Mouse (Mus musculus) lung, postnatal 36 days (tissue): ENCODE measurements around the gene Bpifb5.
"Not testable (repeated sequence)": the region's sequence is repeated elsewhere in the genome, so short reads cannot be mapped to it uniquely, and the experiment has no call there.

Source experiments
- DNase-seq: peaks from one replicate; pipeline ENCODE4 v3.0.0; 2022; ENCODE audit warnings: mixed read lengths

Bpifb5 gene

GRCm38 (mm10) chr2:154242726-154243125 is 19.2 kb downstream of the Bpifb5 start:
- not testable (repeated sequence) for DNase-seq

GRCm38 (mm10) chr2:154243356-154244036 is 20.0 kb downstream of the Bpifb5 start:
- no peak for DNase-seq

GRCm38 (mm10) chr2:154245322-154245721 is 21.8 kb downstream of the Bpifb5 start:
- no peak for DNase-seq

GRCm38 (mm10) chr2:154255254-154255653 is 31.7 kb downstream of the Bpifb5 start:
- DNase-seq: not testable (repeated sequence)

- no peak for DNase-seq
These were observed 32.2 kb downstream of the Bpifb5 start for GRCm38 (mm10) chr2:154255770-154256169.

GRCm38 (mm10) chr2:154257554-154257953 is 34.0 kb downstream of the Bpifb5 start, which contains the start of gene Bpifb9a:
Gene Bpifb9a, plus strand, starts transcription at chr2:154257854.
- DNase-seq: not testable (repeated sequence)

GRCm38 (mm10) chr2:154264397-154264796 is 40.9 kb downstream of the Bpifb5 start:
- not testable (repeated sequence) for DNase-seq
